Mouse (Mus musculus): ENCODE measurements around the gene Krtap5-2. TPM values are rescaled to one million over a fixed set of nuclear protein-coding genes. Genes with fewer than 3 reads are reported as not detected.
"Not testable (repeated sequence)": the region's sequence is repeated elsewhere in the genome, so short reads cannot be mapped to it uniquely, and the experiment has no call there.

Krtap5-2 gene
- not detected in 2 replicates for polyA plus RNA-seq (2012; rRNA removed)

DNA sequence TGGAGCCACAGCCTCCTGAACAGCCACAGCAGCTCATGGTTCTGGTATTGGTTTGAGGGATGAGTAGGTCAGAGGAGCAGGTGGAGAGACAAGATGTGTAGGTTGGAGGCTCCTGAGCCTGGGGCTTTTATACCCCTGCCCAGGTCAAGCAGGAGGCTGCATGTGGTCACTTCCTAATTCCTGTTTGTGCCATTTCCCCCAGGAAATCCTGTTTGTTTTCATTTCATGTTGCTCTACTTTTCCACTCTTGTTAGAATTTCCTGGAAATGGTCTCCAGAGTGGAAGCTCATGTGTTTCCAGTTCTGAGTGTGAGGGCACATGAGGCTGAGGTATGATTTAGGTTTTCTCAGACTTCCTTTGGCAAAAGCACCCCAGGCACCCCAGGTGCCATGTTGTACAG is at the start of gene Krtap5-2:
Krtap5-2 (minus strand) TSS at position 101 of the 400 bp plus-strand sequence.
- DNase-seq; H3K4me3 ChIP-seq (replicated peaks; ENCODE audit: insufficient read depth, low read depth, low read length); H3K27me3 ChIP-seq (ENCODE audit: control insufficient read depth, insufficient read depth, low read length): not testable (repeated sequence)

DNA sequence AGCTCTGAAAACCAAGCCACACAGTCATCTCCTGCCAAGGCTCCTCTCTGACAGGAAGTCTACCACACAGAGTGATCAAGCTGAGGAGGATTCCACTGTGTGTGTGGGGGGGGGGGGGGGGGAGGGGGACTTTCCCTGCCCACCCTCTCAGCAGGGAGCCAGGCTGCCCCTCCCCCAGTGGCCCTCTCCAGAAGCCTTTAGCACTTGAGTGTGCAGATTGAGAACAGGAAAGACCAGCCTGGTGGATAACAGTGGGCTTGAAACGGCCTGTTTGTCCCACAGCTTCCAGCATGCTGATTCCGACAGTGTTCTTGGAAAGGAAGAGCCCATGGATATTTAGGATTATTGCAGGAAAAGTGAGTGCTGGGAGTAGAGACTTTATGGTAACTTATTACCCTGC is 48.7 kb upstream of the Krtap5-2 start:
- Histone ChIP-seq H3K4me3 (replicated peaks; ENCODE audit: insufficient read depth, low read depth, low read length) (no peak overlapping the region), H3K27ac (ENCODE audit: insufficient read depth, low read length) (no peak overlapping the region), H3K4me1 (ENCODE audit: control insufficient read depth, insufficient read depth, low read length) (no peaks in the 10 kb centered on the region), H3K27me3 (ENCODE audit: control insufficient read depth, insufficient read depth, low read length) (no peaks in the 10 kb centered on the region)
- DNase-seq: no peak
- no peak for TF ChIP-seq CTCF (IDR thresholded peaks at IDR 0.05; ENCODE audit: borderline replicate concordance, insufficient read depth, low read depth, low read length)
- no peak for TF ChIP-seq POLR2A (IDR thresholded peaks at IDR 0.05; ENCODE audit: borderline replicate concordance, insufficient read depth, low read length)
- WGBS: 38% methylated on average over 2 of the region's 2 CpGs

More for the DNA sequence above, at the start of gene Krtap5-2:
- not testable (repeated sequence) for H3K27ac ChIP-seq (ENCODE audit: insufficient read depth, low read length); H3K4me1 ChIP-seq (ENCODE audit: control insufficient read depth, insufficient read depth, low read length)

DNA sequence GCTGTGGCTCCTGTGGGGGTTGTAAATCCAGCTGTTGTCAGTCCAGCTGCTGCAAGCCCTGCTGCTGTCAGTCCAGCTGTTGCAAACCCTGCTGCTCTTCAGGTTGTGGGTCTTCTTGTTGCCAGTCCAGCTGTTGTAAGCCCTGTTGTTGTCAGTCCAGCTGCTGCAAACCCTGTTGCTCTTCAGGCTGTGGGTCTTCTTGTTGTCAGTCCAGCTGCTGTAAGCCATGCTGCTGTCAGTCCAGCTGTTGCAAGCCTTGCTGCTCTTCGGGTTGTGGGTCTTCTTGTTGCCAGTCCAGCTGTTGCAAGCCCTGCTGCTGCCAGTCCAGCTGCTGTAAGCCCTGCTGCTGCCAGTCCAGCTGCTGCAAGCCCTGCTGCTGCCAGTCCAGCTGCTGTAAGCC is 36.3 kb upstream of the Krtap5-2 start:
- not testable (repeated sequence) for DNase-seq; H3K27me3 ChIP-seq (ENCODE audit: control insufficient read depth, insufficient read depth, low read length); H3K4me3 ChIP-seq (replicated peaks; ENCODE audit: insufficient read depth, low read depth, low read length); H3K27ac ChIP-seq (ENCODE audit: insufficient read depth, low read length); H3K4me1 ChIP-seq (ENCODE audit: control insufficient read depth, insufficient read depth, low read length)
- WGBS: 30% methylated on average over 1 of the region's 1 CpGs

DNA sequence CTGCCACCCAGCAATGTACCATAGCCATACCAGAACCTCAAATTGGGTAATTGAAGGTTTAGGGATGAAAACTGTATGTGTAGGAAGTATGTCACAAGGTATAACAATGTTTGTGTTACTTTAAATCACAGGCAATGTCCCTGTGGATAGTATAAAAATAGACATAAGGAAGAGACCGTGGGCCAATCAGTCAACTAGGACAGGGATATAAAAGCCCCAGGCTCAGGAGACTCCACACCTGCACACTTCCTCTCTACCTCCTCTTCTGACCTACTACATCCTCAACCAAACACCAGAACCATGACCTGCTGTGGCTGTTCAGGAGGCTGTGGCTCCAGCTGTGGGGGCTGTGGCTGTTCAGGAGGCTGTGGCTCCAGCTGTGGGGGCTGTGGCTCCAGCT is 35.8 kb upstream of the Krtap5-2 start, which contains the start of gene Gm7579:
Gm7579 (plus strand) TSS at position 301 of the 400 bp plus-strand sequence.
- WGBS: 71% methylated on average over 1 of the region's 1 CpGs
- no peak for DNase-seq
- Histone ChIP-seq H3K27me3 (ENCODE audit: control insufficient read depth, insufficient read depth, low read length) (no peaks in the 10 kb centered on the region), H3K4me3 (replicated peaks; ENCODE audit: insufficient read depth, low read depth, low read length) (no peak within 1 kb of the TSS), H3K27ac (ENCODE audit: insufficient read depth, low read length) (no peak within 1 kb of the TSS), H3K4me1 (ENCODE audit: control insufficient read depth, insufficient read depth, low read length) (no peaks in the 10 kb centered on the region)
- no peak for TF ChIP-seq CTCF (IDR thresholded peaks at IDR 0.05; ENCODE audit: borderline replicate concordance, insufficient read depth, low read depth, low read length)
- TF ChIP-seq POLR2A (IDR thresholded peaks at IDR 0.05; ENCODE audit: borderline replicate concordance, insufficient read depth, low read length): no peak

DNA sequence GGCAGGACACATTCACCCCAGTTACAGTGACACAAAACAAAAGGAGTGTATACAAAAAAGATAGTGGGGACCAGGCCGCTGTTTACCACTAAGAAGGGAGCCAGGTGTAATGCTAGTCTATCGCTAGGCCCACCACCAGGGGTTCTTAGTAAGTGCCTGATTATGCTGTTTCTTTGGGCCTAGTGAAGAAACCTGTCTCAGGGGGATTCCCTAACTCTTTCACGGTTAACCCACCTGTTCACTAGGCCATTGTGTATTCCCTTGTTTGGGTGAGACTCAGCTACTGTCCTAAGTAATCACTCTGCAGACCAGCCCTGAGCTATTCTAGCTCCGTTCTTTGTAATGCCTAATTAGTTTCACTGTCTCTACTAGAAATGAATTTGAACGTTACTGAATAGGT is 31.1 kb upstream of the Krtap5-2 start:
- WGBS: 82% methylated on average over 5 of the region's 5 CpGs
- not testable (repeated sequence) for H3K27ac ChIP-seq (ENCODE audit: insufficient read depth, low read length); H3K27me3 ChIP-seq (ENCODE audit: control insufficient read depth, insufficient read depth, low read length); H3K4me3 ChIP-seq (replicated peaks; ENCODE audit: insufficient read depth, low read depth, low read length); DNase-seq; H3K4me1 ChIP-seq (ENCODE audit: control insufficient read depth, insufficient read depth, low read length)

DNA sequence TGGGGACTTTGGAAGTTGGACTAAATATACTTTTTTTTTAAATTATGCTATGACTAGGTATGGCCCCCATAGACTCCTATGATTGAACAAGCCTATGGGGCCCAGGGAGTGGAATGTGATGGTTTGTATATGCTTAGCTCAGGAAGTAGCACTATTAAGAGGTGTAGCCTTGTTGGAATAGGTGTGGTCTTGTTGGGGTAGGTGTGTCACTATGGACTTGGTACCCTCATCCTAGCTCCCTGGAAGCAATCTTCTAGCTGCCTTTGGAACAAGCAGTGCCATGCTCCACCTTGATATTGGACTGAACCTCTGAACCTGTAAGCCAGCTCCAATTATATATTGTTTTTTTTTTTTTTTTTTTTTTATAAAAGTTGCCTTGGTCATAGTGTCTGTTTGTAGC is 29.7 kb upstream of the Krtap5-2 start:
- TF ChIP-seq CTCF (IDR thresholded peaks at IDR 0.05; ENCODE audit: borderline replicate concordance, insufficient read depth, low read depth, low read length) (no peak), POLR2A (IDR thresholded peaks at IDR 0.05; ENCODE audit: borderline replicate concordance, insufficient read depth, low read length) (no peak)
- no peaks in the 10 kb centered on the region for H3K4me1 ChIP-seq (ENCODE audit: control insufficient read depth, insufficient read depth, low read length)
- DNase-seq: no peak
- no peak overlapping the region for H3K27ac ChIP-seq (ENCODE audit: insufficient read depth, low read length)
- no peaks in the 10 kb centered on the region for H3K27me3 ChIP-seq (ENCODE audit: control insufficient read depth, insufficient read depth, low read length)
- H3K4me3 ChIP-seq (replicated peaks; ENCODE audit: insufficient read depth, low read depth, low read length): no peak overlapping the region

DNA sequence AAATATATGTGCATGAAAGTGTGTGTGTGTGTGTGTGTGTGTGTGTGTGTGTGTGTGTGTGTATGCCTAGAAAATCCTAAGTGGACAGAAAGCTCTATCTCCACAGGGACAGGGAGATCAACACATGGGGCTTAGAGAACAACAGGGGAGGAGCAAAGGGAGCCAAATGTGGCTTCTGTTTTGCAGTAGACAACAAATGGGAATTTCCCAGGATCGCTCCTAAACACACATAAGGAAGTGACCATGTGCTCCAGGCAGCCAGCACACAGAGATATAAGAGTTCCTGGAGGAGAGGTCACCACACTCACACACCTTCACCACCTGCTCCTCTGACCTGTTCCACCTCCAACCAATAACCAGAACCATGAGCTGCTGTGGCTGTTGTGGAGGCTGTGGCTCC is 25.3 kb upstream of the Krtap5-2 start, which contains the start of gene Krtap5-3:
Krtap5-3 (plus strand) TSS at position 301 of the 400 bp plus-strand sequence.
- H3K4me3 ChIP-seq (replicated peaks; ENCODE audit: insufficient read depth, low read depth, low read length): no peak within 1 kb of the TSS
- no peak within 1 kb of the TSS for H3K27ac ChIP-seq (ENCODE audit: insufficient read depth, low read length)
- H3K27me3 ChIP-seq (ENCODE audit: control insufficient read depth, insufficient read depth, low read length): no peaks in the 10 kb centered on the region
- no peak for DNase-seq
- TF ChIP-seq POLR2A (IDR thresholded peaks at IDR 0.05; ENCODE audit: borderline replicate concordance, insufficient read depth, low read length) (no peak), CTCF (IDR thresholded peaks at IDR 0.05; ENCODE audit: borderline replicate concordance, insufficient read depth, low read depth, low read length) (no peak)
- WGBS: 60% methylated on average over 1 of the region's 1 CpGs
- no peaks in the 10 kb centered on the region for H3K4me1 ChIP-seq (ENCODE audit: control insufficient read depth, insufficient read depth, low read length)

DNA sequence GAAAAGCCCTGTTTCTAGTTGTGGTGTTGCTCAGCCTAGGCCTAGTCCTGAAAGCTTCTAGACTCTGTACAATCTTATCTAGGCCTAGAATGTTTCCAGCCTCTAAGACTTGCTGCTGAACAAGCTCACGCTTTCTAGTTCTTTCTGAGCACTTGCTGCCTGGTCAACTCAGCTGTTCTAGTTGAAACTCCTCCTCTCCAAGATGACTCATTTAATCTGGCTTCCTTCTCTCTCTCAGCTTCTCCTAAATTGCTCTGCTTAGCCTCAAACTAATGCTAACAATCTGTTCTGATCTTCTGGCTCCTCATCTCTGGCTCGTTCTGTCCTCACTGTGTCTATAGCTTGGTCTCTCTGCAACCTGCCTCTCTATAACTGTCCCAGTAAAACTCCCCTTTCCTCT is 22.9 kb upstream of the Krtap5-2 start:
- 66% methylated on average over 2 of the region's 2 CpGs for WGBS
- DNase-seq: no peak
- Histone ChIP-seq H3K4me1 (ENCODE audit: control insufficient read depth, insufficient read depth, low read length) (no peaks in the 10 kb centered on the region), H3K4me3 (replicated peaks; ENCODE audit: insufficient read depth, low read depth, low read length) (no peak overlapping the region), H3K27me3 (ENCODE audit: control insufficient read depth, insufficient read depth, low read length) (no peaks in the 10 kb centered on the region), H3K27ac (ENCODE audit: insufficient read depth, low read length) (no peak overlapping the region)
- TF ChIP-seq POLR2A (IDR thresholded peaks at IDR 0.05; ENCODE audit: borderline replicate concordance, insufficient read depth, low read length): no peak
- no peak for TF ChIP-seq CTCF (IDR thresholded peaks at IDR 0.05; ENCODE audit: borderline replicate concordance, insufficient read depth, low read depth, low read length)

DNA sequence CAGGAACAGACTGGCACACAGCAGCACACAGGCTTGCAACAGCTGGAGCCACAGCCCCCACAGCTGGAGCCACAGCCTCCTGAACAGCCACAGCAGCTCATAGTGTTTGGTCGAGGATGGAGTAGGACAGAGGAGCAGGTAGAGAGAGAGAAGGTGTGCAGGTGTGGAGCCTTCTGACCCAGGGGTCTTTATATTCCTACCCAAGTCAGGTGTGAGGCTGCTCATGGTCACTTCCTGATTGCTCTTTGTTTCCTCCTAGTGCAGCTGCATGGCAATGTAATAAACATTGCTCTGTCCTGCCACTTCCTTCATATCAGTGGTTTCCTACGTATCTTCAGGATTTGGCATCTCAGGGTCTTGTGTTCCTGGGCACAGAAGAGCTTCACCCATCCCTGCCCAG is 14.5 kb upstream of the Krtap5-2 start, which contains the start of gene Gm10153:
Gm10153 (minus strand) TSS at position 101 of the 400 bp plus-strand sequence.
- TF ChIP-seq CTCF (IDR thresholded peaks at IDR 0.05; ENCODE audit: borderline replicate concordance, insufficient read depth, low read depth, low read length): no peak
- no peak for TF ChIP-seq POLR2A (IDR thresholded peaks at IDR 0.05; ENCODE audit: borderline replicate concordance, insufficient read depth, low read length)
- no peak within 1 kb of the TSS for H3K4me3 ChIP-seq (replicated peaks; ENCODE audit: insufficient read depth, low read depth, low read length)
- no peaks in the 10 kb centered on the region for H3K4me1 ChIP-seq (ENCODE audit: control insufficient read depth, insufficient read depth, low read length)
- no peaks in the 10 kb centered on the region for H3K27me3 ChIP-seq (ENCODE audit: control insufficient read depth, insufficient read depth, low read length)
- WGBS: 46% methylated on average over 2 of the region's 2 CpGs
- no peak within 1 kb of the TSS for H3K27ac ChIP-seq (ENCODE audit: insufficient read depth, low read length)
- DNase-seq: no peak

All from cerebellum, adult 2 months (tissue).